Mouse (Mus musculus): Measurements from ENCODE around the gene Cope. TPM values are rescaled to one million over a fixed set of nuclear protein-coding genes. Genes with fewer than 3 reads are reported as not detected.

Cope gene
- total and polyA plus RNA-seq, 2 experiments from 2014 or later, result 97.1 to 264 TPM

DNA sequence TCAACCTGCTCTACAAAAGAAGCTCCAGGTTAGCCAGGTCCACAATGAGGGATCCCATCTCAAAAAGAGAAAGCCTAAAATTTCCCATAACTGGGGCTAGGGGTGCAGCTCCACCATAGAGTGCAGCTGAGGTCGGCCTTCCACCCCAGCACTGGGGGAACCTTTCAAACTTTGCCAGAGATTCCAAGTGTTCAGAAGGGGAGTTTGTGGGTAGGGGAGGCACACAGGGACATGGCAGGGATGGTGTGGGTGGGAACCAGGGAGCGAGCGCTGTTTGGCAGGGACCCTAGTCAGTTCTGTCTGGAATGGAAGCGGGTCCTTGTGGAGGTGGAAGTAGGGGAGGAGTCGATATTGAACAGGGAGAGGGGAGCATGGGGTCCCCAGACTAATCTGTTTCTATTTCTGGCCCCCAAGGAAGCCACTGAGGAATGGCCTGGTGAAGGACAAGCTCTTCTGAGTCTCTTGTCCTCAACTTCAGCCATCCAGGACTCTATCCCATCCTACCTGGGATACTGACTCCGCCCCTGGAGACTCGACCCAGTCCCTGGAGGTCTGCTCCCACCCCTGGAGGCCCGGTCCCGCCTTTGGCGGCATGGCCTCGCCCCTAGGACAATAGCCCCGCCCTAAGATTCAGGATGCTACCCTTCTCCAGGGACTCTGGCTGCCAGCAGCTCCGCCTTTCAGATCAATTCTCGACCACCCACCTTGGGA is 27.0 kb downstream of the Cope start, which contains the start of gene Gdf1:
Gene Gdf1 (plus strand): TSS at position 694 of the 711 bp plus-strand sequence.
- DNase-seq (ENCODE audit: low spot score), result no peak
- Histone ChIP-seq H3K9ac (replicated peaks; ENCODE audit: low read length, poor library complexity, severe bottlenecking) (no peak within 1 kb of the TSS), H3K4me2 (ENCODE audit: low read depth, low read length, poor library complexity, severe bottlenecking) (no peak within 1 kb of the TSS), H3K4me1 (ENCODE audit: insufficient read depth, low read length) (0 out of 2 replicates have a peak, but pooled peaks cover 3% of the 10 kb centered on the region), H3K27me3 (ENCODE audit: insufficient read depth, low read length) (no peaks in the 10 kb centered on the region), H3K27ac (ENCODE audit: low read depth, low read length) (no peak within 1 kb of the TSS; the same call in 1 of the 2 replicates), H3K36me3 (ENCODE audit: insufficient read depth, low read length) (peaks cover 57% of the 10 kb centered on the region), H3K4me3 (ENCODE audit: low read depth, low read length) (no peak within 1 kb of the TSS), H3K9me3 (ENCODE audit: low read length) (no peaks in the 10 kb centered on the region)
- WGBS, result 35% methylated on average over 14 of the region's 14 CpGs
- no peak for ATAC-seq (ENCODE audit: low FRiP score)
- no peak for TF ChIP-seq CTCF (IDR thresholded peaks at IDR 0.05)

DNA sequence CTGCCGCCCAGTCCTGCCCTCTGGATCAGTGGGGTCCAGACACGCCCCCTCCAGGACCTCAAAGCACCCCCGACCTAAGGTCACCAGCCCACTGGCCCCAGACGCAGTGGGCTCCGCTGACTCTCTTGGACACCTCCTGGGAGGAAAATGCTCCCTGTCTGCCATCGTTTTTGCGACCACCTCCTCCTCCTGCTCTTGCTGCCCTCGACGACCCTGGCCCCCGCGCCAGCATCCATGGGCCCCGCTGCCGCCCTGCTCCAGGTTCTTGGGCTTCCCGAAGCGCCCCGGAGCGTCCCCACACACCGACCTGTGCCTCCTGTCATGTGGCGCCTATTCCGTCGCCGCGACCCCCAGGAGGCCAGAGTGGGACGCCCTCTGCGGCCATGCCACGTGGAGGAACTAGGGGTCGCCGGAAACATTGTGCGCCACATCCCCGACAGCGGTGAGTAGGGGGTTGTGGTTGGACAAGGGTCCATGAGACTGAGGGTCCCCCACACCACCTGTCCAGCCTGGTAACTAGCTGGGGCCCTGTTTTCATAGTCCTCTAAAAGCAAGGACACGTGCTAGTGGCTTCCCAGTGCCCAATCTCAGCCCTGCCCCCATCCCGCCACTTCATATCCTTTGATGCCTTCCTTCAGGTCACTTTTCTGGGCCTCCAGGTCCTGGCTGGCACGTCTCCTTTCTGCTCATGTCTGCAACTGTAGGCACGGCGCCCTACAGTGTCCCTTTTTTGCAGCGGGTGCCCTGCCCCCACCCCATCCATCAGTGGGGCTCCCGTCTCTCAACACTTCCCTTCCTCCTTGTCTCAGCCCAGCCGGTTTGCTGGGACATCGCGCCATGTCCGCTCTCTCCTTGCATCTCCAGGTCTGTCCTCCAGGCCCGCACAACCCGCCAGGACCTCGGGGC is 27.8 kb downstream of the Cope start:
- peak; percentile 6; the same call in 1 of the 2 replicates for ATAC-seq (ENCODE audit: low FRiP score)
- Histone ChIP-seq H3K9me3 (ENCODE audit: low read length) (no peaks in the 10 kb centered on the region), H3K4me3 (ENCODE audit: low read depth, low read length) (no peak overlapping the region), H3K9ac (replicated peaks; ENCODE audit: low read length, poor library complexity, severe bottlenecking) (no peak overlapping the region), H3K27ac (ENCODE audit: low read depth, low read length) (no peak overlapping the region; the same call in 1 of the 2 replicates), H3K36me3 (ENCODE audit: insufficient read depth, low read length) (peaks cover 57% of the 10 kb centered on the region), H3K4me1 (ENCODE audit: insufficient read depth, low read length) (0 out of 2 replicates have a peak, but pooled peaks cover 3% of the 10 kb centered on the region), H3K4me2 (ENCODE audit: low read depth, low read length, poor library complexity, severe bottlenecking) (no peak overlapping the region), H3K27me3 (ENCODE audit: insufficient read depth, low read length) (no peaks in the 10 kb centered on the region)
- no peak for TF ChIP-seq CTCF (IDR thresholded peaks at IDR 0.05)
- no peak for DNase-seq (ENCODE audit: low spot score)
- 16% methylated on average over 43 of the region's 45 CpGs for WGBS

DNA sequence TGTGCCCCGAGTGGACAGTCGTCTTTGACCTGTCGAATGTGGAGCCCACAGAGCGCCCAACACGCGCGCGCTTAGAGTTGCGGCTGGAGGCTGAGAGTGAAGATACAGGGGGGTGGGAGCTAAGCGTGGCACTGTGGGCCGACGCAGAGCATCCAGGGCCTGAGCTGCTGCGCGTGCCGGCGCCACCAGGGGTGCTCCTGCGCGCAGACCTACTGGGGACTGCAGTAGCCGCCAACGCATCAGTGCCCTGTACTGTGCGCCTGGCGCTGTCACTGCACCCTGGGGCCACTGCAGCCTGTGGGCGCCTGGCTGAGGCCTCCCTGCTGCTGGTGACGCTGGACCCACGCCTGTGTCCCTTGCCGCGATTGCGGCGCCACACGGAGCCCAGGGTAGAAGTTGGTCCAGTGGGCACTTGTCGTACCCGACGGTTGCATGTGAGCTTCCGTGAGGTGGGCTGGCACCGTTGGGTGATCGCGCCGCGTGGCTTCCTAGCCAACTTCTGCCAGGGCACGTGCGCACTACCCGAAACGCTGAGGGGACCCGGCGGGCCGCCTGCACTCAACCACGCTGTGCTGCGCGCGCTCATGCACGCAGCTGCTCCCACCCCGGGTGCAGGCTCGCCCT is 28.5 kb downstream of the Cope start:
- ATAC-seq (ENCODE audit: low FRiP score) (peak; percentile 86), DNase-seq (ENCODE audit: low spot score) (peak; percentile 78)
- TF ChIP-seq CTCF (IDR thresholded peaks at IDR 0.05), result peak; percentile 61
- no peaks in the 10 kb centered on the region for H3K27me3 ChIP-seq (ENCODE audit: insufficient read depth, low read length)
- WGBS, result 30% methylated on average over 52 of the region's 53 CpGs
- H3K4me2 ChIP-seq (ENCODE audit: low read depth, low read length, poor library complexity, severe bottlenecking), result no peak overlapping the region
- H3K4me3 ChIP-seq (ENCODE audit: low read depth, low read length), result no peak overlapping the region
- no peak overlapping the region for H3K9ac ChIP-seq (replicated peaks; ENCODE audit: low read length, poor library complexity, severe bottlenecking)
- H3K4me1 ChIP-seq (ENCODE audit: insufficient read depth, low read length), result 0 out of 2 replicates have a peak, but pooled peaks cover 3% of the 10 kb centered on the region
- no peaks in the 10 kb centered on the region for H3K9me3 ChIP-seq (ENCODE audit: low read length)
- peak overlapping the region; percentile 21 for H3K27ac ChIP-seq (ENCODE audit: low read depth, low read length)
- H3K36me3 ChIP-seq (ENCODE audit: insufficient read depth, low read length), result peaks cover 60% of the 10 kb centered on the region

DNA sequence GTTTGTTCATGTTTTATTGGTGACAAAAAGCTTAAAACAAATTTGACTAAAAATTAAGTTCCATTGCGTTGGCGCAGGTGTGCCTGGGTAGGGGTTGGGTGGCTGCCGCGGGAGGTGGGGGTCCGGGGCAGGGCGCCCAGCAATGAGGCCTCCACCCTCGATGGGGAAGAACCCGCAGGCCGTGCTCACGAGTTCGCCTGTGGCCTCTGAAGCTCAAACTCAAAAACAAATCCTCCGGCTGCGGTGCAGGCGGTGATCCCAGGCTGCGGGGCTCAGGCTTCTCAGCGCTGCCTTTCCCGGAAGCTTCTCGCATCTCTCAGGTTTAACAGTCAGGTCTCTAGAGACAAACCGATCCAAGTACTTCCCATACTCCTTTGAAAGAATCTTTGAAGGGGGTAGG is 29.2 kb downstream of the Cope start:
- Histone ChIP-seq H3K9me3 (ENCODE audit: low read length) (no peaks in the 10 kb centered on the region), H3K4me2 (ENCODE audit: low read depth, low read length, poor library complexity, severe bottlenecking) (no peak overlapping the region), H3K27ac (ENCODE audit: low read depth, low read length) (peak overlapping the region; percentile 21; the same call in 1 of the 2 replicates), H3K4me1 (ENCODE audit: insufficient read depth, low read length) (0 out of 2 replicates have a peak, but pooled peaks cover 3% of the 10 kb centered on the region), H3K4me3 (ENCODE audit: low read depth, low read length) (no peak overlapping the region), H3K36me3 (ENCODE audit: insufficient read depth, low read length) (peaks cover 67% of the 10 kb centered on the region), H3K9ac (replicated peaks; ENCODE audit: low read length, poor library complexity, severe bottlenecking) (no peak overlapping the region), H3K27me3 (ENCODE audit: insufficient read depth, low read length) (no peaks in the 10 kb centered on the region)
- DNase-seq (ENCODE audit: low spot score) (no peak), ATAC-seq (ENCODE audit: low FRiP score) (no peak)
- no peak for TF ChIP-seq CTCF (IDR thresholded peaks at IDR 0.05)
- 52% methylated on average over 19 of the region's 19 CpGs for WGBS

DNA sequence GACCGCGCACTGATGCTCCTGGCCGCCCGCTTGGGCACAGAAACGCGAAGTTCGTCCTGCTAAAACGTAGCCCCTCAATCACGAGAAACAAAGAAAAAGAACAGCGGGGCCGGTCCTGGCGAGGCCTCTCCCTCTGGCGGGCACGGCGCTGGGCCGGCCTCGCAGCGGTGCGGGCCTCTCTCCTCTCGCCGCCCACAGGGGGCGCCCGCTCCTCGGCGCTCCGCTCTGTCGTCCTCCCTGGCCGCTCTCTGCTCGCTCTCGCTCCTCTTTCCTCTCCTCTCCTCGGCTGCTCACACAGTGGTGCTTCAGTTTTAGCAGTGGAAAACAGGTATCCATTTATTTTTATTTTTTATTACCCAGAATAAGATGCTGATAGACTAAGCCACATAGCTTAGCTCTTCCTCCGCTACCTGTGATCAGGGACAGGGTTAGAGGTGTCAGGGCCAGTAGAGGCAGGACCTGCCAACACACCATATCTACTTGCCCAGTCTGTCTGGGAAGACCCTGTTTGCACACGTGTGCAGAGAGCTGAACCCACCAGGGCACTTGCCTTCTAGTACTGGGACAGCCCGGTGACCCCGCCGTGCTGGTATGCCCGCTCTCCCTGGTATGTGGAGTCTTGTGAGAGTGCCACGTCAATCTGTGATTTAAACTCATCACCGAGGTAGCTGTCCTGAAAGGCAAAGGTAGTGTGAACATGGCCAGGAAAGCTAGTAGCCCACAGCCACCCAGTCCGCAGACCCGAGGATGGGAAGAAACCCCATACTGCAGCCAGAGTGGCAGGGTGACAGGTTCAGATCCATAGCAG is 30.0 kb downstream of the Cope start:
- no peak overlapping the region for H3K4me3 ChIP-seq (ENCODE audit: low read depth, low read length)
- ATAC-seq (ENCODE audit: low FRiP score) (peak; percentile 71), DNase-seq (ENCODE audit: low spot score) (peak; percentile 85)
- no peak overlapping the region for H3K9ac ChIP-seq (replicated peaks; ENCODE audit: low read length, poor library complexity, severe bottlenecking)
- peak overlapping the region; percentile 64 for H3K27ac ChIP-seq (ENCODE audit: low read depth, low read length)
- peak; percentile 78 for TF ChIP-seq CTCF (IDR thresholded peaks at IDR 0.05)
- no peak overlapping the region for H3K4me2 ChIP-seq (ENCODE audit: low read depth, low read length, poor library complexity, severe bottlenecking)
- peaks cover 75% of the 10 kb centered on the region for H3K36me3 ChIP-seq (ENCODE audit: insufficient read depth, low read length)
- H3K9me3 ChIP-seq (ENCODE audit: low read length), result no peaks in the 10 kb centered on the region
- H3K27me3 ChIP-seq (ENCODE audit: insufficient read depth, low read length), result no peaks in the 10 kb centered on the region
- 26% methylated on average over 40 of the region's 41 CpGs for WGBS
- H3K4me1 ChIP-seq (ENCODE audit: insufficient read depth, low read length), result 0 out of 2 replicates have a peak, but pooled peaks cover 3% of the 10 kb centered on the region
